Mouse (Mus musculus) intestine, postnatal 0 days (tissue): ENCODE measurements around the gene Dhdh. TPM values are rescaled to one million over a fixed set of nuclear protein-coding genes. Genes with fewer than 3 reads are reported as not detected.
A peak's percentile ranks its signal among the peaks of the same experiment; 100 is the strongest.

Experiments used
- ATAC-seq: fragments of 200-750 bp; cut with Nextera tagmentation; 2 replicates; pipeline ENCODE4 v1.8.0; 2017; ENCODE audit warnings: mild to moderate bottlenecking, moderate TSS enrichment, moderate library complexity
- H3K27ac ChIP-seq: fragments of 300-500 bp; sonication (generic); 2 replicates; pipeline ENCODE4 v1.5.1; 2014; ENCODE audit warnings: mild to moderate bottlenecking, low read depth, low read length, moderate library complexity
- H3K27me3 ChIP-seq: fragments of 300-500 bp; sonication (generic); replicated peaks from 2 replicates; pipeline ENCODE4 v1.6.1; 2014; ENCODE audit warnings: low read length, mixed read lengths; ENCODE audit not compliant: control insufficient read depth, insufficient read depth
- H3K36me3 ChIP-seq: fragments of 300-500 bp; sonication (generic); 2 replicates; pipeline ENCODE4 v1.6.1; 2014; ENCODE audit warnings: mild to moderate bottlenecking, moderate library complexity; ENCODE audit not compliant: control insufficient read depth, insufficient read depth
- H3K4me1 ChIP-seq: fragments of 300-500 bp; sonication (generic); replicated peaks from 2 replicates; pipeline ENCODE4 v1.6.1; 2014; ENCODE audit warnings: antibody characterized with exemption, low read length, mixed read lengths; ENCODE audit not compliant: control insufficient read depth, insufficient read depth
- H3K4me2 ChIP-seq: fragments of 300-500 bp; sonication (generic); replicated peaks from 2 replicates; pipeline ENCODE4 v1.6.1; 2014; ENCODE audit warnings: low read depth, mild to moderate bottlenecking, moderate library complexity
- H3K4me3 ChIP-seq: fragments of 300-500 bp; sonication (generic); 2 replicates; pipeline ENCODE4 v1.5.1; 2014; ENCODE audit warnings: low read depth, low read length
- H3K9ac ChIP-seq: fragments of 300-500 bp; sonication (generic); 2 replicates; pipeline ENCODE4 v1.6.1; 2014; ENCODE audit warnings: mild to moderate bottlenecking, low read depth, low read length
- H3K9me3 ChIP-seq: fragments of 300-500 bp; sonication (generic); 2 replicates; pipeline ENCODE4 v1.6.1; 2016; ENCODE audit warnings: mixed run types; ENCODE audit not compliant: control insufficient read depth
- CTCF ChIP-seq: sonication (generic); IDR thresholded peaks from 2 replicates; pipeline ENCODE4 v1.5.1; 2016; ENCODE audit warnings: low read depth, mild to moderate bottlenecking, control low read depth, antibody characterized with exemption, moderate library complexity
- WGBS: fragments of 180-500 bp; shearing (Covaris S2); extraction: QIAGEN DNeasy Blood & Tissue Kit; methylation state at CpG from one replicate; pipeline ENCODE4 v1.1.7; 2014; 5-methylcytosine and 5-hydroxymethylcytosine counted together
- polyA plus RNA-seq: library from polyadenylated mRNA; unstranded; fragments of >200 nt; fragmentation: Nextera tagmentation; extraction: Ambion mirVana; gene quantifications from 2 replicates; pipeline ENCODE4 v1.2.1, GENCODE M21; 2015

Gene Dhdh
- polyA plus RNA-seq, 1 experiment from 2014 or later, result 1.1 TPM

- WGBS, result 73% methylated on average over 22 of the region's 22 CpGs
- no peak overlapping the region for H3K27ac ChIP-seq
- H3K9me3 ChIP-seq, result no peaks in the 10 kb centered on the region
- H3K4me2 ChIP-seq, result no peak overlapping the region
- TF ChIP-seq CTCF, result no peak
- no peak overlapping the region for H3K4me3 ChIP-seq
- H3K4me1 ChIP-seq, result no peaks in the 10 kb centered on the region
- no peaks in the 10 kb centered on the region for H3K27me3 ChIP-seq
- H3K9ac ChIP-seq, result no peak overlapping the region
- H3K36me3 ChIP-seq, result peaks cover 43% of the 10 kb centered on the region
- no peak for ATAC-seq
These were observed 44.8 kb downstream of the Dhdh start for GRCm38 (mm10) chr7:45443526-45444420.

GRCm38 (mm10) chr7:45437521-45438276 is 50.9 kb downstream of the Dhdh start, which contains the start of gene Ruvbl2:
Gene Ruvbl2 (minus strand): TSS chr7:45438096.
- TF ChIP-seq CTCF, result peak; percentile 68
- Histone ChIP-seq H3K4me1 (peaks cover 4% of the 10 kb centered on the region; the same call in 1 of the 2 replicates), H3K4me2 (peak within 1 kb of the TSS; percentile 37), H3K27ac (no peak within 1 kb of the TSS), H3K9me3 (no peaks in the 10 kb centered on the region), H3K36me3 (peaks cover 25% of the 10 kb centered on the region), H3K27me3 (no peaks in the 10 kb centered on the region), H3K4me3 (no peak within 1 kb of the TSS), H3K9ac (no peak within 1 kb of the TSS)
- WGBS, result 30% methylated on average over 19 of the region's 19 CpGs
- no peak for ATAC-seq

GRCm38 (mm10) chr7:45437046-45437445 is 51.6 kb downstream of the Dhdh start:
- Histone ChIP-seq H3K36me3 (peaks cover 25% of the 10 kb centered on the region), H3K4me2 (no peak overlapping the region), H3K9me3 (no peaks in the 10 kb centered on the region), H3K4me1 (peaks cover 4% of the 10 kb centered on the region; the same call in 1 of the 2 replicates), H3K4me3 (no peak overlapping the region), H3K27me3 (no peaks in the 10 kb centered on the region), H3K27ac (no peak overlapping the region), H3K9ac (no peak overlapping the region)
- no peak for TF ChIP-seq CTCF
- no peak for ATAC-seq
- 63% methylated on average over 6 of the region's 6 CpGs for WGBS

- Histone ChIP-seq H3K27me3 (no peaks in the 10 kb centered on the region), H3K4me2 (0 out of 2 replicates have a peak overlapping the region, but pooled peaks have one; percentile 81), H3K36me3 (peaks cover 22% of the 10 kb centered on the region), H3K9ac (no peak overlapping the region), H3K27ac (no peak overlapping the region), H3K4me1 (peaks cover 4% of the 10 kb centered on the region; the same call in 1 of the 2 replicates), H3K4me3 (no peak overlapping the region), H3K9me3 (no peaks in the 10 kb centered on the region)
- 87% methylated on average over 5 of the region's 5 CpGs for WGBS
- no peak for TF ChIP-seq CTCF
- no peak for ATAC-seq
These were observed 52.2 kb downstream of the Dhdh start for GRCm38 (mm10) chr7:45436444-45436843.

- H3K4me1 ChIP-seq, result peaks cover 4% of the 10 kb centered on the region; the same call in 1 of the 2 replicates
- H3K9me3 ChIP-seq, result no peaks in the 10 kb centered on the region
- TF ChIP-seq CTCF, result no peak
- WGBS, result 1% methylated on average over 16 of the region's 16 CpGs
- peaks cover 24% of the 10 kb centered on the region for H3K36me3 ChIP-seq
- H3K9ac ChIP-seq, result peak overlapping the region; percentile 61
- no peak for ATAC-seq
- peak overlapping the region; percentile 42; the same call in 1 of the 2 replicates for H3K27ac ChIP-seq
- no peaks in the 10 kb centered on the region for H3K27me3 ChIP-seq
- H3K4me3 ChIP-seq, result peak overlapping the region; percentile 77
- H3K4me2 ChIP-seq, result peak overlapping the region; percentile 81
These were observed 53.6 kb downstream of the Dhdh start for GRCm38 (mm10) chr7:45435038-45435437.
